Mouse (Mus musculus): ENCODE results near the gene Slc30a1. TPM values are rescaled to one million over a fixed set of nuclear protein-coding genes. Genes with fewer than 3 reads are reported as not detected.

Gene Slc30a1
- polyA plus RNA-seq, 1 experiment from 2014 or later, result 2.6 TPM

- Histone ChIP-seq H3K27ac (no peak overlapping the region), H3K4me1 (peaks cover 22% of the 10 kb centered on the region), H3K9ac (no peak overlapping the region), H3K9me3 (replicated peaks) (no peaks in the 10 kb centered on the region), H3K27me3 (no peaks in the 10 kb centered on the region), H3K4me3 (replicated peaks) (no peak overlapping the region), H3K36me3 (no peaks in the 10 kb centered on the region), H3K4me2 (no peak overlapping the region)
- no peak for ATAC-seq (replicated peaks; ENCODE audit: low FRiP score)
- WGBS, result 84% methylated on average over 4 of the region's 4 CpGs
Observed at GRCm38 (mm10) chr1:191878518-191878921, 28.0 kb upstream of the Slc30a1 start.

- H3K27me3 ChIP-seq, result no peaks in the 10 kb centered on the region
- no peak overlapping the region for H3K9ac ChIP-seq
- no peaks in the 10 kb centered on the region for H3K9me3 ChIP-seq (replicated peaks)
- no peaks in the 10 kb centered on the region for H3K36me3 ChIP-seq
- H3K27ac ChIP-seq, result no peak overlapping the region
- no peak for ATAC-seq (replicated peaks; ENCODE audit: low FRiP score)
- H3K4me1 ChIP-seq, result peaks cover 22% of the 10 kb centered on the region
- no peak overlapping the region for H3K4me2 ChIP-seq
- WGBS, result 80% methylated on average over 3 of the region's 3 CpGs
- H3K4me3 ChIP-seq (replicated peaks), result no peak overlapping the region
Observed at GRCm38 (mm10) chr1:191880247-191880646, 26.3 kb upstream of the Slc30a1 start.

DNA sequence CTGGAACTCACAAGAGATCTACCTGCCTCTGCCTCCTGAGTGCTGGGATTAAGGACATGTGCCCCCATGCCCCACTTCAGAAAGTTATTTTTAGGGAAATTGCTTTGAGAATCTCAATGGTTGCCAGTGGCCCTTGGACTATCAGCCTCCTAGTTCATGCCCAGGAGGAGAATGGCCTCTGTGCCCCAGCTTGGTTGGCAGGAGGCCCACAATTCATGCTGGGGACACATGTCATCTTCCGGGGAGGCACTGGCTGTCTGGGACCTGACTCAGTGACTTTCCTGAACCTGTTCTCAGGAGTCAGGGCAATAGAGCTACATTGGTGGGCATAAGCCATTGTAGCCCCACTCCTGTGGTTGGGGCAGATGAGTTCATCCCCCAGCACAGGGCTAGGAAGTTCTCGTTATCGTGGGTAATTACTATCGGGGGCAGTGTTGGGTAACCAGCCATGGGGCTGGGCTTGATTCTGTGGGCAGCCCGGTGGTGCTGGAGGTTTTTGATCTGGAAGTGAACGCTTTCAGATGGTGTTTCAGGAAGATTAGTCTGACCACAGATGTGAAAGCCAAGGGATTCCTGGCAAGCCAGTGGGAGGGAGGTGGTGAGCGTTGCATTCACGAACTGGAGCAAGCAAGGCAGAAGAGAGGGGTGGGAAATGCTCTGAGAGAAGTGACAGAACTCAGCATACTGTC is 25.5 kb upstream of the Slc30a1 start:
- WGBS, result 63% methylated on average over 8 of the region's 8 CpGs
- H3K27ac ChIP-seq, result no peak overlapping the region
- no peak for ATAC-seq (replicated peaks; ENCODE audit: low FRiP score)
- H3K36me3 ChIP-seq, result no peaks in the 10 kb centered on the region
- H3K27me3 ChIP-seq, result no peaks in the 10 kb centered on the region
- H3K4me1 ChIP-seq, result peaks cover 16% of the 10 kb centered on the region
- no peaks in the 10 kb centered on the region for H3K9me3 ChIP-seq (replicated peaks)
- no peak overlapping the region for H3K4me3 ChIP-seq (replicated peaks)
- H3K4me2 ChIP-seq, result no peak overlapping the region
- no peak overlapping the region for H3K9ac ChIP-seq

- ATAC-seq (replicated peaks; ENCODE audit: low FRiP score), result no peak
- WGBS, result 57% methylated on average over 2 of the region's 2 CpGs
- Histone ChIP-seq H3K4me3 (replicated peaks) (no peak overlapping the region), H3K4me2 (no peak overlapping the region), H3K27ac (no peak overlapping the region), H3K4me1 (peaks cover 12% of the 10 kb centered on the region), H3K36me3 (no peaks in the 10 kb centered on the region), H3K9ac (no peak overlapping the region), H3K9me3 (replicated peaks) (no peaks in the 10 kb centered on the region), H3K27me3 (no peaks in the 10 kb centered on the region)
Observed at GRCm38 (mm10) chr1:191881663-191882062, 24.9 kb upstream of the Slc30a1 start.

GRCm38 (mm10) chr1:191882474-191883206 is 23.9 kb upstream of the Slc30a1 start:
- ATAC-seq (replicated peaks; ENCODE audit: low FRiP score), result no peak
- Histone ChIP-seq H3K4me2 (no peak overlapping the region), H3K4me1 (peaks cover 11% of the 10 kb centered on the region), H3K9me3 (replicated peaks) (no peaks in the 10 kb centered on the region), H3K9ac (no peak overlapping the region), H3K4me3 (replicated peaks) (no peak overlapping the region), H3K36me3 (no peaks in the 10 kb centered on the region), H3K27me3 (no peaks in the 10 kb centered on the region), H3K27ac (no peak overlapping the region)
- WGBS, result 93% methylated on average over 10 of the region's 10 CpGs

- H3K36me3 ChIP-seq, result no peaks in the 10 kb centered on the region
- no peak overlapping the region for H3K9ac ChIP-seq
- H3K27me3 ChIP-seq, result no peaks in the 10 kb centered on the region
- whole genome bisulfite sequencing, result 71% methylated on average over 5 of the region's 5 CpGs
- H3K4me3 ChIP-seq (replicated peaks), result no peak overlapping the region
- no peak overlapping the region for H3K27ac ChIP-seq
- no peak overlapping the region for H3K4me2 ChIP-seq
- no peaks in the 10 kb centered on the region for H3K9me3 ChIP-seq (replicated peaks)
- H3K4me1 ChIP-seq, result 0 out of 2 replicates have a peak, but pooled peaks cover 2% of the 10 kb centered on the region
- ATAC-seq (replicated peaks; ENCODE audit: low FRiP score), result no peak
Observed at GRCm38 (mm10) chr1:191883654-191884053, 22.9 kb upstream of the Slc30a1 start.

- no peak overlapping the region for H3K9ac ChIP-seq
- no peaks in the 10 kb centered on the region for H3K9me3 ChIP-seq (replicated peaks)
- no peak for ATAC-seq (replicated peaks; ENCODE audit: low FRiP score)
- 63% methylated on average over 6 of the region's 6 CpGs for WGBS
- H3K27me3 ChIP-seq, result no peaks in the 10 kb centered on the region
- no peak overlapping the region for H3K27ac ChIP-seq
- no peak overlapping the region for H3K4me3 ChIP-seq (replicated peaks)
- H3K4me1 ChIP-seq, result peaks cover 7% of the 10 kb centered on the region
- H3K36me3 ChIP-seq, result no peaks in the 10 kb centered on the region
- H3K4me2 ChIP-seq, result no peak overlapping the region
Observed at GRCm38 (mm10) chr1:191891912-191892311, 14.7 kb upstream of the Slc30a1 start.

- H3K4me1 ChIP-seq, result peaks cover 7% of the 10 kb centered on the region
- no peak overlapping the region for H3K9ac ChIP-seq
- no peak overlapping the region for H3K4me3 ChIP-seq (replicated peaks)
- ATAC-seq (replicated peaks; ENCODE audit: low FRiP score), result 0 out of 2 replicates have a peak, but pooled peaks have one; percentile 33
- no peak overlapping the region for H3K27ac ChIP-seq
- no peaks in the 10 kb centered on the region for H3K27me3 ChIP-seq
- H3K36me3 ChIP-seq, result no peaks in the 10 kb centered on the region
- no peaks in the 10 kb centered on the region for H3K9me3 ChIP-seq (replicated peaks)
- 52% methylated on average over 17 of the region's 17 CpGs for WGBS
- peak overlapping the region; percentile 30 for H3K4me2 ChIP-seq
Observed at GRCm38 (mm10) chr1:191894386-191894785, 12.2 kb upstream of the Slc30a1 start.

- no peak for ATAC-seq (replicated peaks; ENCODE audit: low FRiP score)
- Histone ChIP-seq H3K9ac (no peak overlapping the region), H3K4me1 (peaks cover 7% of the 10 kb centered on the region), H3K4me3 (replicated peaks) (no peak overlapping the region), H3K4me2 (peak overlapping the region; percentile 30), H3K27ac (no peak overlapping the region), H3K27me3 (no peaks in the 10 kb centered on the region), H3K36me3 (no peaks in the 10 kb centered on the region), H3K9me3 (replicated peaks) (no peaks in the 10 kb centered on the region)
- 90% methylated on average over 9 of the region's 9 CpGs for WGBS
Observed at GRCm38 (mm10) chr1:191894857-191895256, 11.7 kb upstream of the Slc30a1 start.

GRCm38 (mm10) chr1:191896806-191897552 is 9.6 kb upstream of the Slc30a1 start:
- Histone ChIP-seq H3K9me3 (replicated peaks) (no peaks in the 10 kb centered on the region), H3K36me3 (no peaks in the 10 kb centered on the region), H3K4me2 (no peak overlapping the region), H3K27ac (peak overlapping the region; percentile 30; the same call in 1 of the 2 replicates), H3K27me3 (no peaks in the 10 kb centered on the region), H3K4me1 (peaks cover 7% of the 10 kb centered on the region), H3K4me3 (replicated peaks) (no peak overlapping the region), H3K9ac (no peak overlapping the region)
- ATAC-seq (replicated peaks; ENCODE audit: low FRiP score), result no peak
- WGBS, result 61% methylated on average over 12 of the region's 12 CpGs

DNA sequence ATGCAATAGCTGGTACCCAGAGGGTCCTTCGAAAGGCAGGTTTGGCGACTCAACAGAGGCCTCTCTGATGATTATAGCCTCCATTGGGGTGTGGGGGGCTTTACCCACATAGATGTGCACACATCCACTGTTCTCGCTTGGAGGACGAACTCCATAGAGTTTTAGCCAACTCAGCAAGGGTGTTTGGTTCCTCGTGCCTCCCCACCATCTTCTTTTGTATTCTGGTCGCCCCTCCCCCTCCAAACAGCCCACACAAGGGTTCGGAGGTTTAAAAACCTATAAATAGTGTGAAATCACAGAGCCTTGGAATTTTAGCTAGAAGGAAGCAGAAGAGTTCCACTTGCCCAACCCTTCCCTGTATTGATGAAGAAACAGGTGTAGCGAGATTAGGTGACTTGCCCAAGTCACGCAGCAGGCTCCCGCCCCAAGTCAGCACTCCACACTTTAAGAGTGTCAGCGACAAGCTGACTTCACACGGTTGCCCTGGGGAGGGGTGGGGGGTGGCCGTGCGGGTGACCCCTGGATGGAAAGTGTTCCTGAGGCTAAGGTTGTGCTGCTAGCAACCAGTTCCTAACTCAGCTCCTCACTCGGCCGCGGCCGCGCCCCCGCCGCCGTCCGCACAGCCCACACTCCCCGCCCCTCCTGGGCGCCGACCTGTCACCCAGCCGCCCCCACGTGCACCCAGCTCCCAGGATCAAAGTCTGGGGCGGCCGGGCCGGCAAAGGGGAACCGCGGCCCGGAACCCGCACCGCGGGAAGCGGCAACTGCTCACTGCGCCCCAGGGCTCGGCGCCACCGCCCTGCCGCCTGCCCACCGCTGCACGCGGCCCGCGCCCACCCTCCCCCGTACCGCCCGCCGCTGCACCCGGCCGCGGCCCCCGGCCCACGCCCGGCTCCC is 682 bp upstream of the Slc30a1 start:
- WGBS, result 5% methylated on average over 38 of the region's 58 CpGs
- H3K4me1 ChIP-seq, result peaks cover 42% of the 10 kb centered on the region
- peak overlapping the region; percentile 78 for H3K4me3 ChIP-seq (replicated peaks)

More for the DNA sequence above, 682 bp upstream of the Slc30a1 start:
- Histone ChIP-seq H3K4me2 (peak overlapping the region; percentile 94), H3K27me3 (peaks cover 4% of the 10 kb centered on the region; the same call in 1 of the 2 replicates), H3K36me3 (peaks cover 13% of the 10 kb centered on the region), H3K9ac (peak overlapping the region; percentile 69), H3K9me3 (replicated peaks) (no peaks in the 10 kb centered on the region), H3K27ac (peak overlapping the region; percentile 81)
- ATAC-seq (replicated peaks; ENCODE audit: low FRiP score), result peak; percentile 84

Data from kidney, embryonic 15.5 days (tissue).